Mouse (Mus musculus): ENCODE measurements around the gene Mcm3ap.

The Mcm3ap gene

GRCm38 (mm10) chr10:76495501-76495900 lies 26.8 kb downstream of the Mcm3ap start:
- CTCF ChIA-PET: no interaction called here

- CTCF ChIA-PET: no interaction called here
Observed at GRCm38 (mm10) chr10:76496366-76496765, 27.6 kb downstream of the Mcm3ap start.

- CTCF ChIA-PET: no interaction called here
Observed at GRCm38 (mm10) chr10:76497522-76497921, 28.8 kb downstream of the Mcm3ap start.

GRCm38 (mm10) chr10:76504271-76504943 lies 35.7 kb downstream of the Mcm3ap start:
- CTCF ChIA-PET: no interaction called here

- CTCF ChIA-PET: no interaction called here
Observed at GRCm38 (mm10) chr10:76505865-76506264, 37.1 kb downstream of the Mcm3ap start.

- CTCF ChIA-PET: interaction anchor here (0.7 kb wide), 1 partner anchor 10 kb away, joined by 7 read pairs; no protein-coding TSS in a partner anchor
Observed at GRCm38 (mm10) chr10:76512965-76513583, 44.3 kb downstream of the Mcm3ap start.

- CTCF ChIA-PET: no interaction called here
Observed at GRCm38 (mm10) chr10:76530922-76531321, 62.2 kb downstream of the Mcm3ap start.

GRCm38 (mm10) chr10:76531375-76531774 lies 62.6 kb downstream of the Mcm3ap start, which contains the start of gene Lss:
TSS of gene Lss (plus strand) at chr10:76531588.
- CTCF ChIA-PET: no interaction called here

GRCm38 (mm10) chr10:76531828-76532227 lies 63.1 kb downstream of the Mcm3ap start:
- CTCF ChIA-PET: no interaction called here

GRCm38 (mm10) chr10:76535526-76535925 lies 66.8 kb downstream of the Mcm3ap start:
- CTCF ChIA-PET: no interaction called here

- CTCF ChIA-PET: no interaction called here
Observed at GRCm38 (mm10) chr10:76537619-76538018, 68.9 kb downstream of the Mcm3ap start.

GRCm38 (mm10) chr10:76541336-76542085 lies 72.8 kb downstream of the Mcm3ap start:
- CTCF ChIA-PET: no interaction called here

- CTCF ChIA-PET: no interaction called here
Observed at GRCm38 (mm10) chr10:76542636-76543375, 74.1 kb downstream of the Mcm3ap start.

- CTCF ChIA-PET: no interaction called here
Observed at GRCm38 (mm10) chr10:76546566-76546965, 77.8 kb downstream of the Mcm3ap start.

- CTCF ChIA-PET: no interaction called here
Observed at GRCm38 (mm10) chr10:76548218-76548617, 79.5 kb downstream of the Mcm3ap start.

GRCm38 (mm10) chr10:76550458-76550857 lies 81.7 kb downstream of the Mcm3ap start:
- CTCF ChIA-PET: no interaction called here

- CTCF ChIA-PET: no interaction called here
Observed at GRCm38 (mm10) chr10:76551556-76551955, 82.8 kb downstream of the Mcm3ap start.

GRCm38 (mm10) chr10:76554061-76554460 lies 85.3 kb downstream of the Mcm3ap start:
- CTCF ChIA-PET: no interaction called here

GRCm38 (mm10) chr10:76561972-76562371 lies 93.2 kb downstream of the Mcm3ap start, which contains the start of gene Spatc1l:
TSS of gene Spatc1l (plus strand) at chr10:76562272.
- CTCF ChIA-PET: no interaction called here
